Mouse (Mus musculus): Measurements from ENCODE around the gene Palm.

DNA sequence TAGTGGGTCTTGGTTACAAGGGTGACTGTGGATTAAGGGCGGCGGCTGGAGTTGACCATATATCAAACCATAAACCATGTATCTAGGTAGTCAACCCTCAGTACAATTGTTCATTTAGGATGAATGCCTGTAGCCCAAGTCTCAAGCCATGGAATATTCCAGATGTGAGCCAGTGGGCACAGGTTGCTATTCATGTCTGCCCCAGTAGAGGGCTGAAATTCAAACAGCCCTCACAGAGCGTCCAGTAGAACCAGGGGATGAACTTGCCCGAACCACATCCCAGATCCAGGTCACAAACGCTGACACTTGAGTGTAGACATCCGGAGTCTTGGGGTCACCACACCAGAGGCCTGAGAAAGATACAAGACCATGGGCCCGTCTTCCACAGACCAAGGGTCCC lies 10.3 kb upstream of the Palm start:
- TF ChIP-seq CTCF (IDR thresholded peaks at IDR 0.05; ENCODE audit: extremely low read depth, insufficient read depth, insufficient read length, insufficient replicate concordance) (no peak), POLR2A (IDR thresholded peaks at IDR 0.05; ENCODE audit: low read depth, low read length) (no peak)
